Mouse (Mus musculus) intestine, embryonic 14.5 days (tissue): ENCODE measurements around the gene Clca3a1. TPM values are rescaled to one million over a fixed set of nuclear protein-coding genes. Genes with fewer than 3 reads are reported as not detected.

Experiments
- ATAC-seq: fragments of 200-750 bp; cut with Nextera tagmentation; replicated peaks from 2 replicates; pipeline ENCODE4 v1.8.0; 2017; ENCODE audit warnings: low read depth, moderate number of reproducible peaks, moderate TSS enrichment, moderate library complexity; ENCODE audit not compliant: low FRiP score, low TSS enrichment
- DNase-seq: peaks from one replicate; pipeline ENCODE4 v3.0.0-alpha.2; 2018; ENCODE audit warnings: low spot score
- H3K27ac ChIP-seq: fragments of 300-500 bp; sonication (generic); 2 replicates; pipeline ENCODE4 v1.5.1; 2014; ENCODE audit warnings: low read depth, mild to moderate bottlenecking, control low read depth
- H3K27me3 ChIP-seq: fragments of 300-500 bp; sonication (generic); replicated peaks from 2 replicates; pipeline ENCODE4 v1.6.1; 2014; ENCODE audit warnings: low read length, control low read depth; ENCODE audit not compliant: control insufficient read depth, insufficient read depth
- H3K36me3 ChIP-seq: fragments of 300-500 bp; sonication (generic); 2 replicates; pipeline ENCODE4 v1.6.1; 2014; ENCODE audit warnings: low read length, control low read depth; ENCODE audit not compliant: control insufficient read depth, insufficient read depth
- H3K4me1 ChIP-seq: fragments of 300-500 bp; sonication (generic); replicated peaks from 2 replicates; pipeline ENCODE4 v1.6.1; 2014; ENCODE audit warnings: low read length, control low read depth, mixed read lengths; ENCODE audit not compliant: control insufficient read depth, insufficient read depth
- H3K4me2 ChIP-seq: fragments of 300-500 bp; sonication (generic); 2 replicates; pipeline ENCODE4 v1.6.1; 2014; ENCODE audit warnings: low read length
- H3K4me3 ChIP-seq: fragments of 300-500 bp; sonication (generic); 2 replicates; pipeline ENCODE4 v1.5.1; 2014; ENCODE audit warnings: low read depth, low read length, control low read depth, mixed read lengths
- H3K9ac ChIP-seq: fragments of 300-500 bp; sonication (generic); 2 replicates; pipeline ENCODE4 v1.6.1; 2014; ENCODE audit warnings: mild to moderate bottlenecking, low read length
- H3K9me3 ChIP-seq: fragments of 300-500 bp; sonication (generic); 2 replicates; pipeline ENCODE4 v1.6.1; 2016; ENCODE audit warnings: low read length, control low read depth; ENCODE audit not compliant: control insufficient read depth
- WGBS: fragments of 180-500 bp; shearing (Covaris S2); extraction: QIAGEN DNeasy Blood & Tissue Kit; methylation state at CpG from one replicate; pipeline ENCODE4 v1.1.7; 2014; 5-methylcytosine and 5-hydroxymethylcytosine counted together
- polyA plus RNA-seq: library from polyadenylated mRNA; unstranded; fragments of >200 nt; fragmentation: Nextera tagmentation; extraction: Ambion mirVana; gene quantifications from 2 replicates; pipeline ENCODE4 v1.2.1, GENCODE M21; 2014

The Clca3a1 gene
- polyA plus RNA-seq, 1 experiment from 2014 or later: 5.9 TPM

DNA sequence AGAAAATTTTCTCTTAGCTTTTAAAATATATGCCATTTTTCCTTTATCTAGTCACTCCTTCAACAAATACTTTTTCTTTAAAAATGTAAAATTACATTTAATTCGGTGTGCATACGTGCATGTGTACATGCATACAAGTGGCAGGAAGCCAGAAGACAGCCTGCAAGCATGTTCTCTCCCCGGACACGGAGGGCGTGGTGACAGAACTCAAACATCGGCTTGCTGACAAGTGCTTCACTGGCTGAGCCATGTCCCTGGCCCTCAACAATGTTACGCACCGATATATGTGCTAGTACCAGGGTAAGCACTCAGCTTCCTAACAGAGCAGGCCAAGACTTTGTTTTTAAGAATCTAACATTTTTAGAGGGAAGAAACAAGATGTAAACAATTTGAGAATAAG lies 46.2 kb downstream of the Clca3a1 start:
- DNase-seq: no peak
- H3K9ac ChIP-seq: no peak overlapping the region
- no peak overlapping the region for H3K4me2 ChIP-seq
- no peaks in the 10 kb centered on the region for H3K27me3 ChIP-seq
- 72% methylated on average over 8 of the region's 8 CpGs for WGBS
- H3K9me3 ChIP-seq: no peaks in the 10 kb centered on the region
- H3K4me3 ChIP-seq: no peak overlapping the region
- peaks cover 33% of the 10 kb centered on the region for H3K4me1 ChIP-seq
- H3K27ac ChIP-seq: no peak overlapping the region
- peaks cover 26% of the 10 kb centered on the region for H3K36me3 ChIP-seq
- no peak for ATAC-seq

- no peak for ATAC-seq
- Histone ChIP-seq H3K9ac (no peak overlapping the region), H3K4me3 (no peak overlapping the region), H3K36me3 (peaks cover 29% of the 10 kb centered on the region), H3K4me1 (peaks cover 33% of the 10 kb centered on the region), H3K4me2 (no peak overlapping the region), H3K9me3 (no peaks in the 10 kb centered on the region), H3K27me3 (no peaks in the 10 kb centered on the region), H3K27ac (no peak overlapping the region)
- DNase-seq: no peak
- WGBS: 50% methylated on average over 7 of the region's 7 CpGs
These were observed 46.7 kb downstream of the Clca3a1 start for GRCm38 (mm10) chr3:144714126-144714525.

GRCm38 (mm10) chr3:144711607-144712206 lies 49.1 kb downstream of the Clca3a1 start:
- Histone ChIP-seq H3K9me3 (no peaks in the 10 kb centered on the region), H3K4me1 (peaks cover 16% of the 10 kb centered on the region), H3K4me2 (no peak overlapping the region), H3K9ac (no peak overlapping the region), H3K4me3 (no peak overlapping the region), H3K27ac (no peak overlapping the region), H3K27me3 (no peaks in the 10 kb centered on the region), H3K36me3 (peaks cover 47% of the 10 kb centered on the region)
- WGBS: 80% methylated on average over 6 of the region's 6 CpGs
- DNase-seq: no peak
- ATAC-seq: no peak

GRCm38 (mm10) chr3:144708612-144709011 lies 52.2 kb downstream of the Clca3a1 start:
- WGBS: 67% methylated on average over 5 of the region's 5 CpGs
- Histone ChIP-seq H3K27me3 (no peaks in the 10 kb centered on the region), H3K9me3 (no peaks in the 10 kb centered on the region), H3K4me3 (no peak overlapping the region), H3K36me3 (peaks cover 66% of the 10 kb centered on the region), H3K9ac (no peak overlapping the region), H3K4me2 (no peak overlapping the region), H3K27ac (no peak overlapping the region), H3K4me1 (no peaks in the 10 kb centered on the region)
- no peak for DNase-seq
- no peak for ATAC-seq

- H3K27ac ChIP-seq: no peak overlapping the region
- peaks cover 72% of the 10 kb centered on the region for H3K36me3 ChIP-seq
- no peak overlapping the region for H3K9ac ChIP-seq
- no peaks in the 10 kb centered on the region for H3K27me3 ChIP-seq
- H3K4me3 ChIP-seq: no peak overlapping the region
- ATAC-seq: no peak
- no peak overlapping the region for H3K4me2 ChIP-seq
- no peak for DNase-seq
- no peaks in the 10 kb centered on the region for H3K4me1 ChIP-seq
- WGBS: 78% methylated on average over 6 of the region's 6 CpGs
- no peaks in the 10 kb centered on the region for H3K9me3 ChIP-seq
These were observed 56.8 kb downstream of the Clca3a1 start for GRCm38 (mm10) chr3:144703959-144704358.

DNA sequence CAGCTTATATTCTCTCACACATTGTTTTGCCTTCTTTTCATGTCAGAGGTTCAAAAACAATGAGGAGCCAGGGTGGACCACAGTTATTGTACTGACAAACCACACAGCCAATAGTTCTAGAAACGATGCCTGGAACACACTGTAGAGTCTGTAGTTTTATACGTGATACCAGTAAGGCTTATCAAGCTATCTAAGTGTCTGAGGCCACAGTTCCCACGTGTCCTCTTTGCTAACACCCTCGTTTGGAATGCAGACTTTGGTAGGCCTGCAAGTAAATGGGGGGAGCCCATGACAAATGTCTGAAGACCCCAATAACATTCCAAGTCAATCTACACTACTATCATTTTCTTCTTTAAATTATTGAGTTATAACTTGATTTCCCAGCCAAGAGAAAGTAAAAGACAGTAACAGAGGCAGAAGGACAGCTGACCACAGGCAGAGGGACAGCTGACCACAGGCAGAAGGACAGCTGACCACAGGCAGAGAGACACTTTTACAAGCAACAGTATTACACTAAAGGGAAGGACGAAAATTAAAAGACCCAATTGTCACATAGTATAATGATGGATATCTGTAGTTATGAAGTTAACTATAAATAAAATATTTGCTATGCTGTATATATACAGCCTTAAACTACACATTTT lies 61.9 kb downstream of the Clca3a1 start:
- Histone ChIP-seq H3K4me2 (no peak overlapping the region), H3K4me1 (no peaks in the 10 kb centered on the region), H3K9ac (no peak overlapping the region), H3K27ac (no peak overlapping the region), H3K27me3 (no peaks in the 10 kb centered on the region), H3K36me3 (peaks cover 90% of the 10 kb centered on the region), H3K4me3 (no peak overlapping the region), H3K9me3 (no peaks in the 10 kb centered on the region)
- no peak for DNase-seq
- WGBS: 83% methylated on average over 5 of the region's 5 CpGs
- ATAC-seq: no peak

DNA sequence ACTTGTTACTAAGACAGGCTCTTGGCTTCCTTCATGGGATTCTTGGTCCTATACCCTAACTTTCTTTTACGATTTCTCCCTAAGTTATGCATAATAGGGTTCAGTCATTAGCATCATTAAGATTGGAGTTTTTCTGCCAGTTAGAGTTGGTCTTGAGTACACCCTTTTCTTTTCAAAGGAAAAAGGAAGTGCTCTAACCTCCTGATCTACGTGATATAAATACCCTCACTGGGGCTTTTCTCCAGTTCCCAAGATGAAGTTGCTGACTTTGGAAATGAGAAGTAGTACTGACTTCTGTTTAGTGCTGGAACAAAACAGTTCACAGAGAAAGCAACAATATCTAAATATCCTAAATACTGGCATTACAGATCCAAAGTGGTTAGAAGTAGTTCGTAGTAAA lies 62.8 kb downstream of the Clca3a1 start:
- WGBS: 83% methylated on average over 3 of the region's 3 CpGs
- no peaks in the 10 kb centered on the region for H3K4me1 ChIP-seq

DNA sequence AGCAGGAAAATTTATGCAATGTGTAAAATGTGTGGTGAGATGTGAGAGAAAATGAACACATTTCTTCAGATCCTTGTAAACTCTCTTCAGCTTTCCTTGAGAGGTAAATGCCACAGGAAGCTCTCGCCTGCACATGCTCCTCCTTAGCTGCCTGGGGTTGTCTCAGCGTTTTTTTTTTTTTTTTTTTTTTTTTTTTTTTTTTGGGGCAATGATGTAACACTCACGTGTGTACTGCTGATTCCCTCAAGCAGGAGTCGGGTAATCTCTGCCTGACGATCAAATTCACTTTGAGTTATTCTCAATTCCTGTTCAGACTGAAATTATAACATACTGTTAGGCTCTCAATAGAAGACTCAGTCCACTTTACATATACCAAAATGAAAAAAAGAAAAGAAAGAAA lies 63.6 kb downstream of the Clca3a1 start:
- no peak overlapping the region for H3K4me3 ChIP-seq
- H3K4me1 ChIP-seq: no peaks in the 10 kb centered on the region
- no peak overlapping the region for H3K9ac ChIP-seq
- H3K27ac ChIP-seq: no peak overlapping the region
- H3K27me3 ChIP-seq: no peaks in the 10 kb centered on the region
- no peak for ATAC-seq
- 66% methylated on average over 5 of the region's 5 CpGs for WGBS
- H3K9me3 ChIP-seq: no peaks in the 10 kb centered on the region
- H3K4me2 ChIP-seq: no peak overlapping the region
- peaks cover 86% of the 10 kb centered on the region for H3K36me3 ChIP-seq
- no peak for DNase-seq

More for the DNA sequence above, 62.8 kb downstream of the Clca3a1 start:
- Histone ChIP-seq H3K27me3 (no peaks in the 10 kb centered on the region), H3K36me3 (peaks cover 90% of the 10 kb centered on the region), H3K4me2 (no peak overlapping the region), H3K9me3 (no peaks in the 10 kb centered on the region), H3K4me3 (no peak overlapping the region), H3K27ac (no peak overlapping the region), H3K9ac (no peak overlapping the region)
- ATAC-seq: no peak
- no peak for DNase-seq

DNA sequence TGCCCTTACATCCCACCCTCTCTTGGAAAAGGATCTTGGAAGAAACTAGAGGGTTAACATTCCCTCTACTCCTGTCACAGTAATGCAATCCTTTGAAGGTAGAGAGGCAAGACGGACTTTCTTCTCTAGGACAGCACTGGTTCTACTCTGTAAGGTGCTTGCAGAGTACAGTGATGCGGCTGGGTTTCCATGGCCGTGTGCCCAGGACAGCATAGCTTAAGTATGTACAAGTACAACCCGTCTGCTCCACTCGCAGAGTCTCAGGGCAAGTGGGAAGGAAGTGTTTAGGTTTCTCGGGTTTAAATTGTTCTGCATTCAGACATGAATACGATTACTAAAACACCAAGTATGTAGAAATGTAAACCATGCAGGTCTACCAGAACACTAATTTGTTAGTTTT lies 65.8 kb downstream of the Clca3a1 start:
- Histone ChIP-seq H3K9me3 (no peaks in the 10 kb centered on the region), H3K4me3 (no peak overlapping the region), H3K4me1 (no peaks in the 10 kb centered on the region), H3K36me3 (peaks cover 88% of the 10 kb centered on the region), H3K4me2 (no peak overlapping the region), H3K27me3 (no peaks in the 10 kb centered on the region), H3K9ac (no peak overlapping the region), H3K27ac (no peak overlapping the region)
- WGBS: 80% methylated on average over 7 of the region's 7 CpGs
- DNase-seq (no peak), ATAC-seq (no peak)
